Mouse (Mus musculus) limb, embryonic 11.5 days (tissue): ENCODE results near the gene Madcam1. TPM values are rescaled to one million over a fixed set of nuclear protein-coding genes. Genes with fewer than 3 reads are reported as not detected.
A peak's percentile ranks its signal among the peaks of the same experiment; 100 is the strongest.

ENCODE experiments used
- ATAC-seq: fragments of 200-750 bp; cut with Nextera tagmentation; 2 replicates; pipeline ENCODE4 v1.8.0; 2017; ENCODE audit warnings: low read depth; ENCODE audit not compliant: insufficient number of reproducible peaks, low FRiP score, low TSS enrichment
- DNase-seq: peaks from one replicate; pipeline ENCODE4 v3.0.0-alpha.2; 2015; ENCODE audit warnings: low spot score
- H3K27ac ChIP-seq: fragments of 300-500 bp; sonication (generic); replicated peaks from 2 replicates; pipeline ENCODE4 v1.5.1; 2014; ENCODE audit warnings: low read depth, mild to moderate bottlenecking, low read length
- H3K27me3 ChIP-seq: fragments of 300-500 bp; sonication (generic); 2 replicates; pipeline ENCODE4 v1.6.1; 2014; ENCODE audit warnings: mild to moderate bottlenecking, low read length, mixed read lengths; ENCODE audit not compliant: control insufficient read depth, insufficient read depth
- H3K36me3 ChIP-seq: fragments of 300-500 bp; sonication (generic); 2 replicates; pipeline ENCODE4 v1.6.1; 2014; ENCODE audit warnings: mild to moderate bottlenecking, low read length, moderate library complexity, mixed read lengths; ENCODE audit not compliant: control insufficient read depth, insufficient read depth
- H3K4me1 ChIP-seq: fragments of 300-500 bp; sonication (generic); 2 replicates; pipeline ENCODE4 v1.6.1; 2014; ENCODE audit warnings: low read length, mixed read lengths; ENCODE audit not compliant: control insufficient read depth, insufficient read depth
- H3K4me2 ChIP-seq: fragments of 300-500 bp; sonication (generic); 2 replicates; pipeline ENCODE4 v1.6.1; 2014; ENCODE audit warnings: low read depth, mild to moderate bottlenecking, moderate library complexity; ENCODE audit not compliant: severe bottlenecking
- H3K4me3 ChIP-seq: fragments of 300-500 bp; sonication (generic); 2 replicates; pipeline ENCODE4 v1.5.1; 2014; ENCODE audit warnings: low read depth, low read length
- H3K9ac ChIP-seq: fragments of 300-500 bp; sonication (generic); 2 replicates; pipeline ENCODE4 v1.6.1; 2014; ENCODE audit warnings: mild to moderate bottlenecking, low read length
- H3K9me3 ChIP-seq: fragments of 300-500 bp; sonication (generic); 2 replicates; pipeline ENCODE4 v1.6.1; 2016; ENCODE audit warnings: low read length; ENCODE audit not compliant: control insufficient read depth
- WGBS: fragments of 180-500 bp; shearing (Covaris S2); extraction: QIAGEN DNeasy Blood & Tissue Kit; methylation state at CpG from one replicate; pipeline ENCODE4 v1.1.7; 2014; 5-methylcytosine and 5-hydroxymethylcytosine counted together
- polyA plus RNA-seq: library from polyadenylated mRNA; unstranded; fragments of >200 nt; fragmentation: Nextera tagmentation; extraction: Ambion mirVana; gene quantifications from 2 replicates; pipeline ENCODE4 v1.2.1, GENCODE M21; 2014

Gene Madcam1
- polyA plus RNA-seq, 1 experiment from 2014 or later: 5.6 TPM

DNA sequence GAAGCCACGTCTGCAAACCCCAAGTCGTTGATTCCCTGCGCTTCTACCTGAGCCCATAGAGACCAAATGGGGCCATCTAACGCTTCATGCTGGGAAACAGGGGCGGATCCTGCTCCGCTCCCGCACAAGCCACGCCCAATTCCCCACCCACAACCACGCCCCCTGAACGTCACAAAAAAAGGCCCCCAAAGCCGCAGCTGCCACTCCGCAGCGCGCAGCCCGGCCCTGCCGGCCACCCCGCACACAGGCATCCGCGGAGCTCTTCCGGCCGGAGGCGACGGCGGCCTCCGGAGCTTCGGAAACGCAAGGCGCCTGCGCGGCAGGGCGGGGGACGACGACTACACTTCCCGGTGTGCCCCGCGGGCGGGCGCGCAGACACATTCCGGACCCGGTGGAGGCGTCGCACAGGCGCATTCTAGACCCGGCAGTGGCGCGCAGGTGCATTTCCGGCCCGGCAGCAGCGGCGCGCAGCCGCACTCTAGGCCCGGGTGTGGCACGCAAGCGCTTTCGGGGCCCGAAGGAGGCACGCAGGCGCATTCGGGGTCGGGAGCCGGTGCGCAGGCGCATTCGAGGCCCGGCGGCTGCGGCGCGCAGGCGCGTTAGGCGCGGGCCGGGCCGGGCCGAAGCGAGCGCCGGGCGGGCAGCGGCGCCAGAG is 17.4 kb downstream of the Madcam1 start, which contains the start of gene Cdc34:
Cdc34 (plus strand) TSS at position 605 of the 655 bp plus-strand sequence.
- peaks cover 16% of the 10 kb centered on the region for H3K36me3 ChIP-seq
- peak; percentile 98 for DNase-seq
- no peaks in the 10 kb centered on the region for H3K27me3 ChIP-seq
- H3K4me1 ChIP-seq: peaks cover 12% of the 10 kb centered on the region
- peak within 1 kb of the TSS; percentile 79 for H3K9ac ChIP-seq
- peak within 1 kb of the TSS; percentile 81 for H3K4me3 ChIP-seq
- under 1% methylated on average over 66 of the region's 84 CpGs for WGBS
- H3K4me2 ChIP-seq: peak within 1 kb of the TSS; percentile 85
- peak; percentile 93 for ATAC-seq
- H3K9me3 ChIP-seq: no peaks in the 10 kb centered on the region
- H3K27ac ChIP-seq: peak within 1 kb of the TSS; percentile 57

DNA sequence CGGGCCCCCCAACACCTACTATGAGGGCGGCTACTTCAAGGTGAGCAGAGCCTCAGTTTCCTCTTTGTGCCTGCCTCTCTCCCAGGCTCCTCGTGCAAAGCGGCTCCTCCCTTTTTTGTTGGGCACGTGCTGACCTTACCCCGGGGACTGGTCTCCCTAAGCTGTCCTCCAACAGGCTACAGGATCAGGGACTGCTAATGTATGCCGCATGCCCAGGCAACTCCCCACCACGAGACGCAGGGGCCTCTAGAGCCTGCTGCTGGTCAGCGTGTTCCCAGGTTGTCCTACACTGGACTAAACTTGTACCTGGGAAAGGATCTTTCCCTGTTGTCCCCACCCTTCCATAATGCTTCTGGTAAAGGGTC is 18.2 kb downstream of the Madcam1 start:
- peak; percentile 51 for DNase-seq
- peaks cover 12% of the 10 kb centered on the region for H3K4me1 ChIP-seq
- ATAC-seq: peak; percentile 11; the same call in 1 of the 2 replicates
- peak overlapping the region; percentile 36; the same call in 1 of the 2 replicates for H3K27ac ChIP-seq
- under 1% methylated on average over 9 of the region's 10 CpGs for WGBS
- H3K9ac ChIP-seq: peak overlapping the region; percentile 79
- H3K4me2 ChIP-seq: peak overlapping the region; percentile 85
- H3K4me3 ChIP-seq: peak overlapping the region; percentile 81
- H3K27me3 ChIP-seq: no peaks in the 10 kb centered on the region
- H3K36me3 ChIP-seq: peaks cover 20% of the 10 kb centered on the region
- no peaks in the 10 kb centered on the region for H3K9me3 ChIP-seq

DNA sequence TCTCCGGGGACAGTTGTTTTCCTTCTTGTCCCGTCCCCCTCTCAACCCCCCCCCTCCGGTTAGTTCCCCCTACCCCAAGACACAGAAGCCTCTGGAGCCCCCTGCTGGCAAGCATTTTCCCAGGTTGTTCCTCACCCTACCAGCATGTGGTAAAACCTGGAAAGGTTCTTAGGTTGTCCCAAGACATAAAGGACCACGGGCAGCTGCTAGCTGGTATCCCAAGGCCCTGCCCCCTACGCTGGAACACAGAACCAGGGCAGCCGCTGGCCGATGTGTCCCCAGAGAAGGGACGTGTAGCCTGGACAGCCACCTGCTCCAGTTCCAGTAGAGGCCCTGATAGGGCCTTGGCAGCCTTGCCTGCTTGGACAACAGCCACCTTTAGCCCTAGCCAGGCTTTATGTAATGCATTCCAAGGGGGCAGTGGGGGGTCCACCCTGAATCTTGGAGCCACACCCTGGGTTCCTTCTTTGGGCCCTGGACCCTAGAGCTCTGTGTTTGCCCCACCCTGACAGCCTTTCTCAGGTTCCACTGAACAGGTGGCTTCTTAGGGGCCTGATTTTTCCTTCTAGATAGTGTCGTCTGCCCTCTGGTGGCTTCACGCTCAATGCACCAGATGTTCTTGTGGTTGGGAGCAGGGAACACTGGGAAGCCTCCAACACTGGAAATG is 18.7 kb downstream of the Madcam1 start:
- Histone ChIP-seq H3K9ac (peak overlapping the region; percentile 79), H3K27me3 (no peaks in the 10 kb centered on the region), H3K4me3 (peak overlapping the region; percentile 81), H3K4me1 (peaks cover 12% of the 10 kb centered on the region), H3K36me3 (peaks cover 22% of the 10 kb centered on the region), H3K4me2 (peak overlapping the region; percentile 85), H3K9me3 (no peaks in the 10 kb centered on the region), H3K27ac (no peak overlapping the region; the same call in 1 of the 2 replicates)
- WGBS: 9% methylated on average over 10 of the region's 10 CpGs
- DNase-seq (peak; percentile 78), ATAC-seq (no peak)

DNA sequence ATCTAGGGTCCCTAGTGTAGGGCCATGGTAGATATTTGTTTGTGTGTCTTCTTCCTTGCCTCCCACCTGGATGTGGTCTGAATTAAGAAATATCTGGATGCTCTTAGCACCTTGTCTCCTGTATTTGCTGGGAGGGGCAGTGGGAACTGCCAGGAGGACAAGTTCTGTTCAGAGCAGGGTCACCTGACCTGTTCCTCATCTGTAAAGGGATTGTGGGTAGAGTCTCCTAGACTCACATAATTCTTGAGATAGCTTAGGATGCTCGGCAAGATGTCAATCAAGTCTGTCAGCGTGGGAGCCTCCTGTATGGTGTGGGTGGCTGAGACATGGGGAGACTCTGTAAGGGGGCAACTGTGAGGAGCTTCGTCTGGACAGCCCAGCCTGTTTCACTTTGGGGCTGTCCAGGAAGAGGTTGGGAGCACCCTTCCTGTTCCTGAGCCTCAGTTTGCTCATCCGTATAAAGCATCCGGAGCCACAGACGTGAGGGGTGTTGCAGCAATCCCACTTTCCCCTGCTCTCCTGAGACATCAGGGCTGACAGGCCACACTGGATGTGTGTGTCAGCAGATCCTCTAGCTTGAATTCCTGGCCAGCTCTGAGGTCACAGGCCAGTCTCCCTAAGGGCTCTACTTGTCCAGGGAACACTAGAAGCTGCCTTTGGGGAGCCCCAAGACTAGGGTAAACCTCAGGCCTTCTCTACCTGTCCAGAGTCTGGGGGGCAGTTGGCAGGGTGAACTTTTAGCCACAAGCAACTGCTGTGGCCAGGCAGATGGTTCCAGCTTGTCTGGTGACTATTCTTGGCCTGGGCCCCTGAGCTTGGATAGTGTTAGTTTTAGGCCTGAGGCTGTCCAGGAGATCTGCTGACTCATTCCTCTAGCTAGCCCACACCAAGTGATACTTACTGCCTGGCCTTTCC is 19.6 kb downstream of the Madcam1 start:
- WGBS: 90% methylated on average over 6 of the region's 6 CpGs
- peaks cover 12% of the 10 kb centered on the region for H3K4me1 ChIP-seq
- no peaks in the 10 kb centered on the region for H3K27me3 ChIP-seq
- ATAC-seq (no peak), DNase-seq (no peak)
- H3K9me3 ChIP-seq: no peaks in the 10 kb centered on the region
- peaks cover 27% of the 10 kb centered on the region for H3K36me3 ChIP-seq
- peak overlapping the region; percentile 79; the same call in 1 of the 2 replicates for H3K9ac ChIP-seq
- no peak overlapping the region; the same call in 1 of the 2 replicates for H3K4me3 ChIP-seq
- H3K4me2 ChIP-seq: peak overlapping the region; percentile 85
- no peak overlapping the region for H3K27ac ChIP-seq

DNA sequence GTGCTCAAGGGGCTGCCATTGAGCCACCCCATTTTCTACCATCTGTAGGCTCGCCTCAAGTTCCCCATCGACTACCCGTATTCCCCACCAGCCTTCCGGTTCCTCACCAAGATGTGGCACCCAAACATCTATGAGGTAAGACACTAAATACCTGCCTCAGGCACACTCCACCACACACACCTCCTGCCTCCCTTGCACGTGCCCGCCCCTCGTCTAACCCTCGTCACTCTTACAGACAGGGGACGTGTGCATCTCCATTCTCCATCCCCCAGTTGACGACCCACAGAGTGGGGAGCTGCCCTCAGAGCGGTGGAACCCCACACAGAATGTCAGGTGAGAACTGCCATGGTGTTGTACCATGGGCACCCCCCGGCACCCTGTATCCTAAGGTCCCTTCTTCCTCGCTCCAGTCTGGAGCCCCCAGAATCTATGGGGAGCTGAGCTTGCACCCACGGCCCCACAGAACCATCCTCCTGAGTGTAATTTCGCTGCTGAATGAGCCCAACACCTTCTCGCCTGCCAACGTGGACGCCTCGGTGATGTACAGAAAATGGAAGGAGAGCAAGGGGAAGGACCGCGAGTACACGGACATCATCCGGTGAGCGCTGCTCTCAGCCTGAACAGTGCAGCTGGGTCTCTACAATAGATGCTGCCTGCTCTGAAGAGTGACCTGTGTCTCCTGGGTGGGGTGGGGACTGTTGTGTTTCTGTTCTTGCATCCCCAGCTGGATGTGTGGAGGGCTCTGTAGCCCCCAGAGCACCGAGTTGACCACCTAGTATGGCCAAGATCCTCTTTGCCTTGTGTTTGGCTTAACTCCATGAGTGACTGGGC is 20.6 kb downstream of the Madcam1 start:
- DNase-seq: no peak
- Histone ChIP-seq H3K9me3 (no peaks in the 10 kb centered on the region), H3K9ac (no peak overlapping the region), H3K27ac (no peak overlapping the region), H3K4me2 (no peak overlapping the region), H3K4me3 (no peak overlapping the region), H3K27me3 (no peaks in the 10 kb centered on the region), H3K36me3 (peaks cover 28% of the 10 kb centered on the region), H3K4me1 (peaks cover 12% of the 10 kb centered on the region)
- 93% methylated on average over 25 of the region's 25 CpGs for WGBS
- no peak for ATAC-seq

DNA sequence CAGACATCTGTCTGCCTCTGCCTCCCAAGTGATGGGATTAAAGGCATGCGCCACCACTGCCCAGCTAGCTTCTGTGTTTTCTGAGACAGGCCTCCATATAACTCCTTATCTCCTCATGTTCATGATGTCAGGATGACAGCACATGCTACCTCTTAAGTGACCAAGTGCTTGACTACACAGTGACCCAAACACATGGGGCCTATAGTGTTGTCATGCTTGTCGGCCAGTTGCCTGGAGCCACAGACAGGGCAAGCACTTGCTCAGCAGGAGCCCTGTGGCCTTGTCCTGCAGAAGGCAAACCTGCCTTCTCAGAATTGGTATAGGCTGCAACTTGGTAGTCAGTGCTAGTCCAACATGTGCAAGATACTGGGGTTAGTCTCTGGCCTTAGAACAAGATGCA is 21.9 kb downstream of the Madcam1 start:
- DNase-seq (no peak), ATAC-seq (no peak)
- Histone ChIP-seq H3K27ac (no peak overlapping the region), H3K4me1 (peaks cover 7% of the 10 kb centered on the region), H3K27me3 (no peaks in the 10 kb centered on the region), H3K4me2 (0 out of 2 replicates have a peak overlapping the region, but pooled peaks have one; percentile 2), H3K4me3 (no peak overlapping the region), H3K36me3 (peaks cover 28% of the 10 kb centered on the region), H3K9ac (no peak overlapping the region), H3K9me3 (no peaks in the 10 kb centered on the region)
- 77% methylated on average over 2 of the region's 2 CpGs for WGBS

DNA sequence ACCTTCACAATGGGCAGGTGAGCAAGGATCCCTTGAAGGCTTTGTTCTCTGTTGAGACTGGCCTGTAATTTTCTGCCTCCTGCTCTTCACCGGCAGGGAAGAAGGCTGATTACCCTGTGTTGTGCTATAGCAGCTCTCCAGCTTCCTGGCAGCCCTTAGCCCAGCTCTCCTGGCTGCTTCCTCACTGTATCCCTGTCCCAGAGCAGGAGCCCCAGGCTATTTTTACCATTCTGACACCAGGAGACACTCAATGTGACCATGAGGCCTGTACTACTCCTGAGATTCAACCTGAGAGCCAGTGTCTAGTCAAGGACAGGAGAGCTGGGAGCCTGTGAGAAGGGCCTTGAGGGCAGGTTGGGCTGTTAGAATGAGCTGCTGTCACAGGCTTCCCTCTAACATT is 22.3 kb downstream of the Madcam1 start:
- Histone ChIP-seq H3K27me3 (no peaks in the 10 kb centered on the region), H3K36me3 (peaks cover 28% of the 10 kb centered on the region), H3K4me2 (no peak overlapping the region), H3K27ac (no peak overlapping the region), H3K9ac (no peak overlapping the region), H3K4me1 (peaks cover 7% of the 10 kb centered on the region), H3K9me3 (no peaks in the 10 kb centered on the region), H3K4me3 (no peak overlapping the region)
- ATAC-seq: no peak
- WGBS: 100% methylated on average over 1 of the region's 1 CpGs
- DNase-seq: no peak
